Comparison of ENCODE assay signal across 8 mouse cellular contexts in the genomic region with DNA sequence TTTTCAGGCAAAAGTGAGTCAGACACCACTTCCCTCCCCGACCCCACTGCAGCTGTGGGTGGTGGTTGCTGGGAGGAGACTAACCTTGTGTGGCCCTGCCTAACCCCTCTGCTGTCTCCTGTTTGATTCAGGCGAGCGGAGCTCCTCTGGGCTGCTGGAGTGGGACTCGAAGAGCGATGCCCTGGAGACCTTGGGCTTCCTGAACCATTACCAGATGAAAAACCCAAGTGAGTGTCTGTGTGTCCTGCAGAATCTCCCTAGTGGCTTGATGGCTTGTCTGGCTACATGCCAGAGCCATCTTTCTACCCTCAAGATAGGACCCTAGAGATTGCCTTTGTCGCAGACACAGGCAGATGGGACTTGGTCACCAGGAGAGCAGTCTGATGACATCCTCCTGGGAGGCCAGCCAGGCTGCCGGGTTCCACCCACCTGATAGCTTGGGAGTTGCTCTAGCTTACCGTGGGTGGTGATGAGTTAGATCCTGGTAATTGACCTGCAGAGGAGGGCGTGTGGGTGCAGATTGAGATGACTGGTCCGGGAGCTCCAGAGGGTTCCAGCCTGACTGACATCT. TPM values are rescaled to one million over a fixed set of nuclear protein-coding genes. Genes with fewer than 3 reads are reported as not detected.
DNase-seq lines count a peak whose midpoint lies in the region; ATAC-seq and TF ChIP-seq lines count a peak whose summit lies in the region.

No protein-coding gene starts in this region.

- TF ChIP-seq POLR2A in spleen, adult 2 months (IDR thresholded peaks at IDR 0.05; ENCODE audit: low read depth, low read length): no peak
- TF ChIP-seq POLR2A in olfactory bulb, adult 2 months (IDR thresholded peaks at IDR 0.05; ENCODE audit: insufficient read depth, low read depth, low read length): no peak

- no peak overlapping the region for H3K4me3 ChIP-seq in forebrain, embryonic 13.5 days
- no peak overlapping the region for H3K4me3 ChIP-seq in forebrain, embryonic 12.5 days (replicated peaks)
- H3K4me3 ChIP-seq in spleen, adult 2 months (ENCODE audit: extremely low read depth, insufficient read depth, insufficient read length): no peak overlapping the region
- no peak overlapping the region for H3K4me3 ChIP-seq in olfactory bulb, adult 2 months (ENCODE audit: insufficient read depth, low read depth, low read length)

- H3K4me2 ChIP-seq in forebrain, embryonic 13.5 days: no peak overlapping the region
- no peak overlapping the region for H3K4me2 ChIP-seq in forebrain, embryonic 12.5 days

- H3K9ac ChIP-seq in forebrain, embryonic 13.5 days: no peak overlapping the region
- no peak overlapping the region for H3K9ac ChIP-seq in forebrain, embryonic 12.5 days

- H3K27me3 ChIP-seq in forebrain, embryonic 13.5 days: no peaks in the 10 kb centered on the region
- no peaks in the 10 kb centered on the region for H3K27me3 ChIP-seq in forebrain, embryonic 12.5 days
- no peaks in the 10 kb centered on the region for H3K27me3 ChIP-seq in spleen, adult 2 months (ENCODE audit: control insufficient read depth, insufficient read depth, low read length)

- peak overlapping the region; percentile 48; the same call in 1 of the 2 replicates for H3K27ac ChIP-seq in forebrain, embryonic 13.5 days
- H3K27ac ChIP-seq in forebrain, embryonic 12.5 days: no peak overlapping the region
- peak overlapping the region; percentile 36 for H3K27ac ChIP-seq in spleen, adult 2 months (ENCODE audit: insufficient read depth, low read length)
- H3K27ac ChIP-seq in olfactory bulb, adult 2 months (ENCODE audit: insufficient read depth, low read depth, low read length): peak overlapping the region; percentile 38; the same call in 1 of the 2 replicates

- peaks cover 68% of the 10 kb centered on the region for H3K36me3 ChIP-seq in forebrain, embryonic 13.5 days (ENCODE audit: poor library complexity, severe bottlenecking)
- H3K36me3 ChIP-seq in forebrain, embryonic 12.5 days (replicated peaks): peaks cover 67% of the 10 kb centered on the region
- H3K36me3 ChIP-seq in spleen, adult 2 months (ENCODE audit: control insufficient read depth, insufficient read depth, low read length): peaks cover 51% of the 10 kb centered on the region

- peaks cover 43% of the 10 kb centered on the region for H3K4me1 ChIP-seq in forebrain, embryonic 13.5 days
- peaks cover 53% of the 10 kb centered on the region for H3K4me1 ChIP-seq in forebrain, embryonic 12.5 days
- peaks cover 18% of the 10 kb centered on the region; the same call in 1 of the 2 replicates for H3K4me1 ChIP-seq in spleen, adult 2 months (ENCODE audit: control insufficient read depth, insufficient read depth, insufficient read length)
- peaks cover 42% of the 10 kb centered on the region for H3K4me1 ChIP-seq in olfactory bulb, adult 2 months (ENCODE audit: control insufficient read depth, insufficient read depth, low read length)

- TF ChIP-seq CTCF in spleen, adult 2 months (IDR thresholded peaks at IDR 0.05; ENCODE audit: extremely low read depth, insufficient read depth, insufficient read length, insufficient replicate concordance): no peak
- no peak for TF ChIP-seq CTCF in olfactory bulb, adult 2 months (IDR thresholded peaks at IDR 0.05; ENCODE audit: insufficient read depth, low read depth, low read length)

- ATAC-seq in forebrain, embryonic 13.5 days: no peak
- no peak for ATAC-seq in forebrain, embryonic 12.5 days (ENCODE audit: low FRiP score)

- intact Hi-C loops in gastrocnemius, postnatal 14 days (cut with DNase I; ENCODE audit: low total_unique reads): no loop called here

- no peak for DNase-seq in spleen, adult 2 months (ENCODE audit: low read depth in 1 of 2, low spot score in 2 of 2)
- no peak for DNase-seq in spleen, adult 12 weeks (ENCODE audit: low spot score)
- DNase-seq in gastrocnemius, postnatal 14 days: peak; percentile 62
- peak; percentile 63 for DNase-seq in kidney, postnatal 10 days
- no peak for DNase-seq in spleen, postnatal 4 days (ENCODE audit: low spot score in 2 of 2)

- no peaks in the 10 kb centered on the region for H3K9me3 ChIP-seq in forebrain, embryonic 13.5 days (replicated peaks)
- H3K9me3 ChIP-seq in forebrain, embryonic 12.5 days: no peaks in the 10 kb centered on the region

- WGBS in forebrain, embryonic 13.5 days: 80% methylated on average over 10 of the region's 10 CpGs
- WGBS in forebrain, embryonic 12.5 days: 84% methylated on average over 10 of the region's 10 CpGs
- WGBS in spleen, adult 2 months: 29% methylated on average over 10 of the region's 10 CpGs
- 27% methylated on average over 10 of the region's 10 CpGs for whole genome bisulfite sequencing in olfactory bulb, adult 2 months

RNA-seq across cellular contexts. Expression of gene Ech1, which starts 3.7 kb away (rescaled TPM):
- 69.1 and 75.6 TPM in 2 replicates for polyA plus RNA-seq in forebrain, embryonic 13.5 days (2015; fragmentation: Nextera tagmentation; extraction: Ambion mirVana)
- 63.9 and 64.2 TPM in 2 replicates for polyA plus RNA-seq in forebrain, embryonic 12.5 days (2016; fragmentation: Nextera tagmentation; extraction: Ambion mirVana)
- polyA plus RNA-seq in spleen, adult 2 months (2012; rRNA removed): 101 and 108 TPM in 2 replicates
- total RNA-seq in gastrocnemius, postnatal 14 days (2021): 100 to 1,000 TPM; 198 to 334 TPM
- not detected in 2 replicates for polyA plus RNA-seq in olfactory bulb, adult 2 months (2012; ENCODE audit: insufficient read depth, insufficient read length, low replicate concordance, missing spikeins)

RNA-seq across cellular contexts. Expression of gene Lgals4, which starts 12.3 kb away (rescaled TPM):
- 2.5 and 3.3 TPM in 2 replicates for polyA plus RNA-seq in forebrain, embryonic 13.5 days (2015; fragmentation: Nextera tagmentation; extraction: Ambion mirVana)
- 1.7 and 2.8 TPM in 2 replicates for polyA plus RNA-seq in forebrain, embryonic 12.5 days (2016; fragmentation: Nextera tagmentation; extraction: Ambion mirVana)
- polyA plus RNA-seq in spleen, adult 2 months (2012; rRNA removed): 11.6 and 13.3 TPM in 2 replicates
- total RNA-seq in gastrocnemius, postnatal 14 days (2021): 1 to 10 TPM; 2.0 to 4.4 TPM
- polyA plus RNA-seq in olfactory bulb, adult 2 months (2012; ENCODE audit: insufficient read depth, insufficient read length, low replicate concordance, missing spikeins): not detected in 2 replicates

RNA-seq across cellular contexts. Expression of gene Hnrnpl, which starts 13.0 kb away (rescaled TPM):
- polyA plus RNA-seq in forebrain, embryonic 13.5 days (2015; fragmentation: Nextera tagmentation; extraction: Ambion mirVana): 264 and 282 TPM in 2 replicates
- polyA plus RNA-seq in forebrain, embryonic 12.5 days (2016; fragmentation: Nextera tagmentation; extraction: Ambion mirVana): 267 and 357 TPM in 2 replicates
- 189 and 209 TPM in 2 replicates for polyA plus RNA-seq in spleen, adult 2 months (2012; rRNA removed)
- total RNA-seq in gastrocnemius, postnatal 14 days (2021): 100 to 1,000 TPM; 158 to 189 TPM
- 179 and 465 TPM in 2 replicates for polyA plus RNA-seq in olfactory bulb, adult 2 months (2012; ENCODE audit: insufficient read depth, insufficient read length, low replicate concordance, missing spikeins)

RNA-seq across cellular contexts. Expression of gene Rinl, which starts 32.6 kb away (rescaled TPM):
- polyA plus RNA-seq in forebrain, embryonic 13.5 days (2015; fragmentation: Nextera tagmentation; extraction: Ambion mirVana): 1.7 and 2.0 TPM in 2 replicates
- polyA plus RNA-seq in forebrain, embryonic 12.5 days (2016; fragmentation: Nextera tagmentation; extraction: Ambion mirVana): 1.2 and 2.5 TPM in 2 replicates
- 35.4 and 36.4 TPM in 2 replicates for polyA plus RNA-seq in spleen, adult 2 months (2012; rRNA removed)
- 1 to 10 TPM in 1 of 2 experiments, under 1 TPM in 1; 0.80 to 1.3 TPM for total RNA-seq in gastrocnemius, postnatal 14 days (2021)
- not detected in 2 replicates for polyA plus RNA-seq in olfactory bulb, adult 2 months (2012; ENCODE audit: insufficient read depth, insufficient read length, low replicate concordance, missing spikeins)

RNA-seq across cellular contexts. Expression of gene Lgals7, which starts 42.3 kb away (rescaled TPM):
- polyA plus RNA-seq in forebrain, embryonic 13.5 days (2015; fragmentation: Nextera tagmentation; extraction: Ambion mirVana): 2.0 and 2.4 TPM in 2 replicates
- polyA plus RNA-seq in forebrain, embryonic 12.5 days (2016; fragmentation: Nextera tagmentation; extraction: Ambion mirVana): 1.1 and 1.9 TPM in 2 replicates
- 0.34 and 0.48 TPM in 2 replicates for polyA plus RNA-seq in spleen, adult 2 months (2012; rRNA removed)
- not detected for total RNA-seq in gastrocnemius, postnatal 14 days (2021)
- polyA plus RNA-seq in olfactory bulb, adult 2 months (2012; ENCODE audit: insufficient read depth, insufficient read length, low replicate concordance, missing spikeins): not detected in 2 replicates

Comparison
In these comparisons a context has a peak if more than half of its experiments do, and no peak if none do; other contexts are left out.
1. DNase-seq: peak in gastrocnemius, postnatal 14 days (single experiment) and kidney, postnatal 10 days (single experiment); none in spleen, adult 2 months (0 of 2), spleen, adult 12 weeks (single experiment) and spleen, postnatal 4 days (0 of 2).
2. RNA of gene Ech1, which starts 3.7 kb away (polyA plus RNA-seq): 101 to 108 TPM in spleen, adult 2 months, 69.1 to 75.6 TPM in forebrain, embryonic 13.5 days and 63.9 to 64.2 TPM in forebrain, embryonic 12.5 days; not detected in olfactory bulb, adult 2 months; every median in the first group is over 10 times any median in the second.